Mouse (Mus musculus) brain, embryonic 14.5 days (tissue): ENCODE measurements around the gene Rock2.

Experiments used
- CTCF ChIP-seq: fragments of 200-500 bp; IDR thresholded peaks from 2 replicates; pipeline ENCODE4 v1.5.1; 2012; ENCODE audit warnings: inconsistent platforms, mild to moderate bottlenecking, moderate library complexity, borderline replicate concordance; ENCODE audit not compliant: insufficient read depth, insufficient read length; ENCODE audit errors: extremely low read depth
- POLR2A ChIP-seq: fragments of 200-500 bp; IDR thresholded peaks from 2 replicates; pipeline ENCODE4 v1.6.1; 2012; ENCODE audit warnings: mild to moderate bottlenecking, inconsistent platforms, borderline replicate concordance; ENCODE audit not compliant: poor library complexity, insufficient read depth, insufficient read length, severe bottlenecking; ENCODE audit errors: extremely low read depth

- TF ChIP-seq CTCF (no peak), POLR2A (no peak)
Measured at GRCm38 (mm10) chr12:16877141-16877540, 17.6 kb upstream of the Rock2 start.
